Mouse (Mus musculus) C3H10T1/2 (cell line): Measurements from ENCODE around the gene Gm3448. TPM values are rescaled to one million over a fixed set of nuclear protein-coding genes. Genes with fewer than 3 reads are reported as not detected.

ENCODE experiments used
- polyA plus RNA-seq, 2 experiments: library from polyadenylated mRNA; unstranded; fragments of >200 nt; fragmentation: generic; extraction: Trizol; gene quantifications; one replicate each; pipeline ENCODE4 v1.2.1; 2012; ENCODE audit warnings: missing spikeins in 2 of 2

Gm3448 gene
- polyA plus RNA-seq = 1 to 10 TPM in 1 of 2 experiments, under 1 TPM in 1; 0.69 to 1.4 TPM

GRCm38 (mm10) chr17:15041175-15041729 lies at the start of gene Gm3448, which contains the start of the genes Ermard and Tcte3:
Gene Gm3448 (minus strand): TSS chr17:15041537.
Gene Ermard (plus strand): TSS chr17:15041208.
Gene Tcte3 (minus strand): TSS chr17:15041488.

GRCm38 (mm10) chr17:15009706-15010413 lies 31.5 kb downstream of the Gm3448 start, which contains the start of gene Gm3435:
Gene Gm3435 (plus strand): TSS chr17:15010176.

GRCm38 (mm10) chr17:14978362-14979038 lies 62.8 kb downstream of the Gm3448 start, which contains the start of the genes 9030025P20Rik and Gm3417:
Gene 9030025P20Rik (plus strand): TSS chr17:14978468.
Gene Gm3417 (minus strand): TSS chr17:14978790.

DNA sequence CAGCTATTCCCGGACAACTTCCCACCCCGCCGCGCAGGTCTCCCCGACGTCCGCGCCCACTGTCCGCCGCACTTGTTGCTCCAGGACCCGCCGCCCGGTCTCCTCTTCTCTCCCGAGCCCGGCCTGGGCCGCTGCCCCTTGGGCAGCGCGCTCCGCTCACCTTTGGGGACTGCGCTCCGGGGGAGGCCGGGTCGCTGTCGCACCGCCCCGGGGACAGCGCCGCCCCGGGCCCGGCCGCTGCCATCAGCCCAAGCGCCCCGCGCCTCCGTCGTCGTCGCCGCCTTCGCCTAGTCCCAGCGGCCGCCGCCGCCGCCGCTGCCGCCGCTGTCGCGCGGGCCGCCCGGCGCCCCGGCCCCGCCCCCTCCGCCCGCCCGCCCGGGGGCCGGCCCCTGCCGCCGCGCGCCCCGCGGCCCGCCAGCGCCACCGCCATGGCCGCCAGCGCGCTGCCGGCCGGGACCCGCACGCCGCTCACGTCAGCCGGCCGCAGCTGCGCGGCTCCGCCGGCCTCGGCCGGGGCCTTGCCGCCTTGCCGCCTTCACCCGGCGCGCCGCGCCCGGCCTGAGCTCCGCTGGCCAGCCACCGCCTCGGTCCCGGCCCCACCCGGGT lies 80.3 kb downstream of the Gm3448 start, which contains the start of gene Phf10:
Phf10 (minus strand) TSS at position 323 of the 606 bp plus-strand sequence.

Other genes starting within 250 kb of the Gm3448 start
- gene Wdr27, start 98.4 kb downstream of the Gm3448 start, polyA plus RNA-seq = 10 to 100 TPM in 1 of 2 experiments, 1 to 10 TPM in 1; 7.0 to 27.4 TPM
- 10 to 100 TPM in 1 of 2 experiments, 1 to 10 TPM in 1; 3.0 to 14.7 TPM for gene 1600012H06Rik, start 98.4 kb downstream of the Gm3448 start, polyA plus RNA-seq
- gene Phf10, start 80.3 kb downstream of the Gm3448 start, polyA plus RNA-seq = 10 to 100 TPM; 15.4 to 52.8 TPM
- 1 to 10 TPM; 2.5 to 9.6 TPM for gene 9030025P20Rik, start 63.1 kb downstream of the Gm3448 start, polyA plus RNA-seq
- gene Gm3417, start 62.7 kb downstream of the Gm3448 start, polyA plus RNA-seq = under 1 TPM in 1 of 2 experiments, not detected in 1; 0.51 TPM
- gene Gm3435, start 31.4 kb downstream of the Gm3448 start, polyA plus RNA-seq = 1 to 10 TPM in 1 of 2 experiments, under 1 TPM in 1; 0.20 to 3.0 TPM
- gene Ermard, start 329 bp downstream of the Gm3448 start, polyA plus RNA-seq = 10 to 100 TPM in 1 of 2 experiments, 1 to 10 TPM in 1; 6.4 to 31.1 TPM
- under 1 TPM; 0.76 to 0.91 TPM for gene Tcte3, start within 50 bp of the Gm3448 start, polyA plus RNA-seq